Mouse (Mus musculus) lung, postnatal 0 days (tissue): ENCODE results near the gene Plpp3.

ENCODE experiments used
- CTCF ChIP-seq: IDR thresholded peaks from 2 replicates; pipeline ENCODE4 v1.5.1; 2016; ENCODE audit warnings: antibody characterized with exemption, mild to moderate bottlenecking
- EP300 ChIP-seq: IDR thresholded peaks from 2 replicates; pipeline ENCODE4 v1.6.1; 2016; ENCODE audit warnings: antibody characterized with exemption, mild to moderate bottlenecking, control low read depth

DNA sequence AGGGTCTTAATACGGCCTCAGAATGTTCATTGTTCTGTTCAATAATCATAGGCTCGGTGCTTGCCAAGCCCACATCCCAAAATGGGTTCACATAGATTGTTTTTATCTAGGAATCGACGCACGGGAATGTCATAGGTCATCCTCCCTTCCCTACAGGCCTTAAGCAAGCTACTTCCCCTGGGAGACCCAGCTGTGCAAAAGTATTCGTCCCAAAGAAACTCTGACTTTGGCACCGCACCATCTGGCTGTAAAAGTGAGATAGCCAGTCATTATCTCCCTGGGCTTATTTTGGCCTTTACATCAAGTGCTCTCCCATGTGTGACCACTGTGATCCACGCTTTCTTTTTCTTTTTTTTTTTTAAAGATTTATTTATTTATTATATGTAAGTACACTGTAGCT lies 42.2 kb downstream of the Plpp3 start:
- TF ChIP-seq EP300 (no peak), CTCF (no peak)
